Mouse (Mus musculus): ENCODE results near the gene 4833439L19Rik. TPM values are rescaled to one million over a fixed set of nuclear protein-coding genes. Genes with fewer than 3 reads are reported as not detected.

The 4833439L19Rik gene
- polyA plus RNA-seq, 1 experiment from 2014 or later: 124 TPM

- H3K27me3 ChIP-seq: no peaks in the 10 kb centered on the region
- CTCF ChIA-PET: no interaction called here
- POLR2A ChIA-PET: no interaction called here
These were observed 4.0 kb upstream of the 4833439L19Rik start for GRCm38 (mm10) chr13:54569282-54569681.

GRCm38 (mm10) chr13:54568380-54568779, 3.1 kb upstream of the 4833439L19Rik start:
- H3K27me3 ChIP-seq: no peaks in the 10 kb centered on the region
- ATAC-seq (no peak), DNase-seq (ENCODE audit: low read depth, low spot score) (no peak)
- ChIA-PET CTCF (no interaction called here), POLR2A (no interaction called here)
- no peak for TF ChIP-seq CTCF (IDR thresholded peaks at IDR 0.05)
- in situ Hi-C loops (cut with MboI; ENCODE audit: low pct_unique_long_range_greater_than_20kb): no loop called here

More at GRCm38 (mm10) chr13:54569282-54569681, 4.0 kb upstream of the 4833439L19Rik start:
- in situ Hi-C loops (cut with MboI; ENCODE audit: low pct_unique_long_range_greater_than_20kb): no loop called here
- ATAC-seq: no peak
- no peak for TF ChIP-seq CTCF (IDR thresholded peaks at IDR 0.05)
- no peak for DNase-seq (ENCODE audit: low read depth, low spot score)

- DNase-seq (ENCODE audit: low read depth, low spot score): no peak
- CTCF ChIA-PET: interaction anchor here (0.6 to 1.6 kb wide), 5 partner anchors 10 to 133 kb away, joined by 3 to 4 read pairs (median 3); no protein-coding TSS in a partner anchor
- ATAC-seq: no peak
- POLR2A ChIA-PET: interaction anchor here (1.1 kb wide), 1 partner anchor 13 kb away, joined by 3 read pairs; no protein-coding TSS in a partner anchor
- no peak for TF ChIP-seq CTCF (IDR thresholded peaks at IDR 0.05)
- in situ Hi-C loops (cut with MboI; ENCODE audit: low pct_unique_long_range_greater_than_20kb): no loop called here
- no peaks in the 10 kb centered on the region for H3K27me3 ChIP-seq
These were observed 535 bp upstream of the 4833439L19Rik start for GRCm38 (mm10) chr13:54565594-54566345.

- peak; percentile 15 for ATAC-seq
- ChIA-PET CTCF (interaction anchor here (1.5 kb wide), 1 partner anchor 15 kb away, joined by 4 read pairs; no protein-coding TSS in a partner anchor), POLR2A (interaction anchor here (1.3 kb wide), 1 partner anchor 14 kb away, joined by 4 read pairs; no protein-coding TSS in a partner anchor)
- no peaks in the 10 kb centered on the region for H3K27me3 ChIP-seq
- in situ Hi-C loops (cut with MboI; ENCODE audit: low pct_unique_long_range_greater_than_20kb): no loop called here
- DNase-seq (ENCODE audit: low read depth, low spot score): no peak
- TF ChIP-seq CTCF (IDR thresholded peaks at IDR 0.05): no peak
These were observed 719 bp downstream of the 4833439L19Rik start for GRCm38 (mm10) chr13:54564232-54565200.

GRCm38 (mm10) chr13:54562562-54562961, 2.7 kb downstream of the 4833439L19Rik start:
- ChIA-PET POLR2A (interaction anchor here (0.7 kb wide), 1 partner anchor 55 kb away, joined by 4 read pairs; no protein-coding TSS in a partner anchor), CTCF (interaction anchor here (0.9 to 1.5 kb wide), 3 partner anchors 44 to 488 kb away, joined by 3 to 4 read pairs (median 3); no protein-coding TSS in a partner anchor)
- TF ChIP-seq CTCF (IDR thresholded peaks at IDR 0.05): no peak
- ATAC-seq (no peak), DNase-seq (ENCODE audit: low read depth, low spot score) (no peak)
- no peaks in the 10 kb centered on the region for H3K27me3 ChIP-seq
- in situ Hi-C loops (cut with MboI; ENCODE audit: low pct_unique_long_range_greater_than_20kb): no loop called here

- POLR2A ChIA-PET: no interaction called here
- TF ChIP-seq CTCF (IDR thresholded peaks at IDR 0.05): no peak
- in situ Hi-C loops (cut with MboI; ENCODE audit: low pct_unique_long_range_greater_than_20kb): no loop called here
These were observed 4.6 kb downstream of the 4833439L19Rik start for GRCm38 (mm10) chr13:54560608-54561007.

GRCm38 (mm10) chr13:54559656-54560055, 5.6 kb downstream of the 4833439L19Rik start:
- CTCF ChIA-PET: no interaction called here
- in situ Hi-C loops (cut with MboI; ENCODE audit: low pct_unique_long_range_greater_than_20kb): no loop called here
- DNase-seq (ENCODE audit: low read depth, low spot score) (no peak), ATAC-seq (no peak)
- TF ChIP-seq CTCF (IDR thresholded peaks at IDR 0.05): no peak
- no peaks in the 10 kb centered on the region for H3K27me3 ChIP-seq
- POLR2A ChIA-PET: interaction anchor here (0.6 kb wide), 1 partner anchor 24 kb away, joined by 6 read pairs; no protein-coding TSS in a partner anchor

More at GRCm38 (mm10) chr13:54560608-54561007, 4.6 kb downstream of the 4833439L19Rik start:
- DNase-seq (ENCODE audit: low read depth, low spot score) (no peak), ATAC-seq (no peak)
- no peaks in the 10 kb centered on the region for H3K27me3 ChIP-seq
- CTCF ChIA-PET: interaction anchor here (1.1 kb wide), 1 partner anchor 9 kb away, joined by 5 read pairs; no protein-coding TSS in a partner anchor

- ChIA-PET POLR2A (no interaction called here), CTCF (interaction anchor here (1.5 kb wide), 1 partner anchor 37 kb away, joined by 3 read pairs; no protein-coding TSS in a partner anchor)
- no peak for ATAC-seq
- in situ Hi-C loops (cut with MboI; ENCODE audit: low pct_unique_long_range_greater_than_20kb): no loop called here
- no peaks in the 10 kb centered on the region for H3K27me3 ChIP-seq
- DNase-seq (ENCODE audit: low read depth, low spot score): no peak
- TF ChIP-seq CTCF (IDR thresholded peaks at IDR 0.05): no peak
These were observed 7.6 kb downstream of the 4833439L19Rik start for GRCm38 (mm10) chr13:54557652-54558051.

- no peak for ATAC-seq
- in situ Hi-C loops (cut with MboI; ENCODE audit: low pct_unique_long_range_greater_than_20kb): no loop called here
- ChIA-PET POLR2A (no interaction called here), CTCF (no interaction called here)
- no peak for DNase-seq (ENCODE audit: low read depth, low spot score)
- TF ChIP-seq CTCF (IDR thresholded peaks at IDR 0.05): no peak
- no peaks in the 10 kb centered on the region for H3K27me3 ChIP-seq
These were observed 8.4 kb downstream of the 4833439L19Rik start for GRCm38 (mm10) chr13:54556796-54557195.

- ATAC-seq (no peak), DNase-seq (ENCODE audit: low read depth, low spot score) (no peak)
- CTCF ChIA-PET: interaction anchor here (0.7 to 0.9 kb wide), 2 partner anchors 9 to 10 kb away, joined by 3 read pairs; no protein-coding TSS in a partner anchor
- no peaks in the 10 kb centered on the region for H3K27me3 ChIP-seq
- in situ Hi-C loops (cut with MboI; ENCODE audit: low pct_unique_long_range_greater_than_20kb): no loop called here
- POLR2A ChIA-PET: no interaction called here
- TF ChIP-seq CTCF (IDR thresholded peaks at IDR 0.05): no peak
These were observed 9.1 kb downstream of the 4833439L19Rik start for GRCm38 (mm10) chr13:54556176-54556575.
